Mouse (Mus musculus): ENCODE results near the gene Plekhg6.

- TF ChIP-seq CHD2 (IDR thresholded peaks at IDR 0.05; ENCODE audit: low read depth, low read length): no peak
- TF ChIP-seq ZNF384 (IDR thresholded peaks at IDR 0.05; ENCODE audit: low read depth, low read length): no peak
These were observed 42.9 kb upstream of the Plekhg6 start for GRCm38 (mm10) chr6:125423507-125423906.

Data from ES-E14 (cell line).